Mouse (Mus musculus) intestine, postnatal 0 days (tissue): ENCODE data around the gene Gfra1. TPM values are rescaled to one million over a fixed set of nuclear protein-coding genes. Genes with fewer than 3 reads are reported as not detected.

Experiments used
- ATAC-seq: fragments of 200-750 bp; cut with Nextera tagmentation; 2 replicates; pipeline ENCODE4 v1.8.0; 2017; ENCODE audit warnings: mild to moderate bottlenecking, moderate TSS enrichment, moderate library complexity
- H3K27ac ChIP-seq: fragments of 300-500 bp; sonication (generic); 2 replicates; pipeline ENCODE4 v1.5.1; 2014; ENCODE audit warnings: mild to moderate bottlenecking, low read depth, low read length, moderate library complexity
- H3K27me3 ChIP-seq: fragments of 300-500 bp; sonication (generic); replicated peaks from 2 replicates; pipeline ENCODE4 v1.6.1; 2014; ENCODE audit warnings: low read length, mixed read lengths; ENCODE audit not compliant: control insufficient read depth, insufficient read depth
- H3K36me3 ChIP-seq: fragments of 300-500 bp; sonication (generic); 2 replicates; pipeline ENCODE4 v1.6.1; 2014; ENCODE audit warnings: mild to moderate bottlenecking, moderate library complexity; ENCODE audit not compliant: control insufficient read depth, insufficient read depth
- H3K4me1 ChIP-seq: fragments of 300-500 bp; sonication (generic); replicated peaks from 2 replicates; pipeline ENCODE4 v1.6.1; 2014; ENCODE audit warnings: antibody characterized with exemption, low read length, mixed read lengths; ENCODE audit not compliant: control insufficient read depth, insufficient read depth
- H3K4me2 ChIP-seq: fragments of 300-500 bp; sonication (generic); replicated peaks from 2 replicates; pipeline ENCODE4 v1.6.1; 2014; ENCODE audit warnings: low read depth, mild to moderate bottlenecking, moderate library complexity
- H3K4me3 ChIP-seq: fragments of 300-500 bp; sonication (generic); 2 replicates; pipeline ENCODE4 v1.5.1; 2014; ENCODE audit warnings: low read depth, low read length
- H3K9ac ChIP-seq: fragments of 300-500 bp; sonication (generic); 2 replicates; pipeline ENCODE4 v1.6.1; 2014; ENCODE audit warnings: mild to moderate bottlenecking, low read depth, low read length
- H3K9me3 ChIP-seq: fragments of 300-500 bp; sonication (generic); 2 replicates; pipeline ENCODE4 v1.6.1; 2016; ENCODE audit warnings: mixed run types; ENCODE audit not compliant: control insufficient read depth
- CTCF ChIP-seq: sonication (generic); IDR thresholded peaks from 2 replicates; pipeline ENCODE4 v1.5.1; 2016; ENCODE audit warnings: low read depth, mild to moderate bottlenecking, control low read depth, antibody characterized with exemption, moderate library complexity
- WGBS: fragments of 180-500 bp; shearing (Covaris S2); extraction: QIAGEN DNeasy Blood & Tissue Kit; methylation state at CpG from one replicate; pipeline ENCODE4 v1.1.7; 2014; 5-methylcytosine and 5-hydroxymethylcytosine counted together
- polyA plus RNA-seq: library from polyadenylated mRNA; unstranded; fragments of >200 nt; fragmentation: Nextera tagmentation; extraction: Ambion mirVana; gene quantifications from 2 replicates; pipeline ENCODE4 v1.2.1, GENCODE M21; 2015

Gene Gfra1
- polyA plus RNA-seq, 1 experiment from 2014 or later: 4.9 TPM

DNA sequence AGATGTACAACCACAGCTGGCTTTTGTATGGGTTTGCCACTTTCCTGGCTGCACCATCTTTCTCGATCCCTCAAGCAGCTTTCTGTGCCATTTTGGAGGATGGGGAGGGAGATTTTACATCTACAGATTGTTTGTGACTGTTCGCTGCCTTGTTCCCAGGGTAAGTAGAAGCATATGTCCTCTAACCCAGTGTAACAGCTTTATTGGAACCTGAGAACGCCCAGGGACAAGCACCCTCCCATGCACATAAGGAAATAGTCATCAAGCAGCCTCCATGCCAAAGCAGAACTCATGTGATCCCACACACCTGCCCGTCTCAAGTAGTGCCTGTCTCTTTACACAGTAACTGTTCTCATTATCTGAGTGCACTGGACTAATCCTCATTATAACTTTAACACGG lies 256.0 kb downstream of the Gfra1 start:
- Histone ChIP-seq H3K36me3 (no peaks in the 10 kb centered on the region), H3K9me3 (no peaks in the 10 kb centered on the region), H3K4me1 (no peaks in the 10 kb centered on the region), H3K27ac (no peak overlapping the region), H3K4me3 (no peak overlapping the region), H3K4me2 (no peak overlapping the region), H3K27me3 (no peaks in the 10 kb centered on the region), H3K9ac (no peak overlapping the region)
- TF ChIP-seq CTCF: no peak
- 71% methylated on average over 5 of the region's 5 CpGs for WGBS
- no peak for ATAC-seq

- no peak overlapping the region for H3K9ac ChIP-seq
- H3K4me3 ChIP-seq: no peak overlapping the region
- no peak for ATAC-seq
- no peak overlapping the region for H3K4me2 ChIP-seq
- WGBS: 52% methylated on average over 7 of the region's 7 CpGs
- H3K9me3 ChIP-seq: no peaks in the 10 kb centered on the region
- no peaks in the 10 kb centered on the region for H3K36me3 ChIP-seq
- TF ChIP-seq CTCF: no peak
- no peaks in the 10 kb centered on the region for H3K27me3 ChIP-seq
- H3K4me1 ChIP-seq: no peaks in the 10 kb centered on the region
- H3K27ac ChIP-seq: no peak overlapping the region
These were observed 261.8 kb downstream of the Gfra1 start for GRCm38 (mm10) chr19:58193733-58194456.

DNA sequence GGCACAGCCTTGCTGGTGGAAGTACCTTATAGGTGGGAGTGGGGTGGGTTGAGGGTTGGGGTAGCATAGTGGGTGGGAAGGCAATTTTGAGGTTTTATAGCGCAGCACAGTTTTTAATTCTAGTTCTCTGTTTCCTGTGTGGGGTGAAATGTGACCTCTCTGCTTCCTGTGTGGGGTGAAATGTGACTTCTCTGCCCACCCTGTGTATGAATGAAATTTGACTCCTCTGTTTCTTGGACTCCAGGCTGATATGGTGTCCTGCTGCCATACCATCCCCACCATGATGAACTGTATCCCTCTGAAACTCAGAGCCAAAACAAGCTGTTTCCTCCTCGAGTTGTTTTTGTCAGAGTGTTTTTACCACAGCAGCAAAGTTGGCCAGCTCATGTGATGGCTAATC lies 264.8 kb downstream of the Gfra1 start:
- Histone ChIP-seq H3K4me1 (no peaks in the 10 kb centered on the region), H3K9ac (no peak overlapping the region), H3K27me3 (no peaks in the 10 kb centered on the region), H3K4me3 (no peak overlapping the region), H3K27ac (no peak overlapping the region), H3K36me3 (no peaks in the 10 kb centered on the region), H3K4me2 (no peak overlapping the region), H3K9me3 (no peaks in the 10 kb centered on the region)
- 60% methylated on average over 2 of the region's 2 CpGs for WGBS
- ATAC-seq: no peak
- TF ChIP-seq CTCF: no peak

DNA sequence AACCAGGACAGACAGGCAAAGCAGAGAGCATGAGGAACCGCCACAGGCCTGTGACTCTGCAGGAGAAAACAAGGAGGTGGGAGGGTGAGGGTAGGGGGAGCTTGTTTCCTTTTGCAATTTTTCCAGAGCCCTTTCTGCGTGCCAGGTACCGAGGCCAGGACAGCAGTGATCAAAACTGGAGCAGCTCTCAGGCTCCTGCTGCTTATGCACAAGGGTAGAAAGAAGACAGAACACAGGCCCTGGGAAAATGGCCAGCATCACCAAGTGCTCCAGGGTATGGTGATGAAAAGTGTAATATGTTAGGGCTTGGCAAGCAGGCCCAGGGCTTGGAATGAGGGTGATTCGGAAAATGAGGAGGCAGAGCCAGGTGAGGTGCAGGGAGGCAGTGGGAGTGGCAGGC lies 269.2 kb downstream of the Gfra1 start:
- Histone ChIP-seq H3K4me2 (no peak overlapping the region), H3K9me3 (no peaks in the 10 kb centered on the region), H3K36me3 (no peaks in the 10 kb centered on the region), H3K4me3 (no peak overlapping the region), H3K9ac (no peak overlapping the region), H3K4me1 (no peaks in the 10 kb centered on the region), H3K27ac (no peak overlapping the region), H3K27me3 (no peaks in the 10 kb centered on the region)
- TF ChIP-seq CTCF: no peak
- WGBS: 50% methylated on average over 4 of the region's 4 CpGs
- ATAC-seq: no peak

Other genes starting within 250 kb of the Gfra1 start
- not detected in 2 replicates for gene Ccdc172, start 56.1 kb upstream of the Gfra1 start, polyA plus RNA-seq
- 0.09 TPM in 1 of 2 replicates, not detected in the other for gene Pnlip, start 196.6 kb upstream of the Gfra1 start, polyA plus RNA-seq